Mouse (Mus musculus) C2C12 (cell line): Measurements from ENCODE around the gene Defb42. TPM values are rescaled to one million over a fixed set of nuclear protein-coding genes. Genes with fewer than 3 reads are reported as not detected.
A peak's percentile ranks its signal among the peaks of the same experiment; 100 is the strongest.

Experiments
- H3K27me3 ChIP-seq: one replicate; pipeline ENCODE4 v1.6.1; 2011; ENCODE audit not compliant: control insufficient read depth, insufficient read depth, insufficient read length
- H3K36me3 ChIP-seq: one replicate; pipeline ENCODE4 v1.6.1; 2011; ENCODE audit not compliant: control insufficient read depth, insufficient read depth
- H3K4me3 ChIP-seq: one replicate; pipeline ENCODE4 v1.5.1; 2011; ENCODE audit warnings: mild to moderate bottlenecking, control low read depth; ENCODE audit not compliant: poor library complexity, insufficient read depth, severe bottlenecking
- H3K79me2 ChIP-seq: one replicate; pipeline ENCODE4 v1.6.1; 2011; ENCODE audit not compliant: control insufficient read depth, insufficient read depth
- H3K79me3 ChIP-seq: one replicate; pipeline ENCODE4 v1.6.1; 2011; ENCODE audit warnings: low read depth, control low read depth
- H3ac ChIP-seq: one replicate; pipeline ENCODE3; 2011; ENCODE audit warnings: low read depth; ENCODE audit not compliant: control insufficient read depth, insufficient read length
- CEBPB ChIP-seq: IDR thresholded peaks from one replicate; pipeline ENCODE4 v1.6.1; 2011; ENCODE audit warnings: low read depth, mild to moderate bottlenecking, control low read depth, moderate library complexity
- CTCF ChIP-seq: IDR thresholded peaks from one replicate; pipeline ENCODE4 v1.5.1; 2011; ENCODE audit not compliant: control insufficient read depth, insufficient read depth, insufficient read length
- FOSL1 ChIP-seq: IDR thresholded peaks from one replicate; pipeline ENCODE4 v1.8.0; 2011; ENCODE audit warnings: mild to moderate bottlenecking, low read length; ENCODE audit not compliant: poor library complexity, insufficient read depth, severe bottlenecking
- MAX ChIP-seq: IDR thresholded peaks from one replicate; pipeline ENCODE4 v1.6.1; 2011; ENCODE audit warnings: mild to moderate bottlenecking, control low read depth
- MYOD1 ChIP-seq: IDR thresholded peaks from one replicate; pipeline ENCODE4 v1.6.1; 2011; ENCODE audit warnings: low read depth; ENCODE audit not compliant: control insufficient read depth, insufficient read length
- MYOG ChIP-seq: IDR thresholded peaks from one replicate; pipeline ENCODE4 v1.6.1; 2011; ENCODE audit not compliant: control insufficient read depth, insufficient read length; ENCODE audit errors: extremely low read depth
- USF1 ChIP-seq: IDR thresholded peaks from one replicate; pipeline ENCODE4 v1.6.1; 2011; ENCODE audit warnings: low read depth, mild to moderate bottlenecking, control low read depth, moderate library complexity
- polyA plus RNA-seq: library from polyadenylated mRNA; unstranded; fragments of >200 nt; fragmentation: generic; extraction: Trizol; gene quantifications from one replicate; pipeline ENCODE4 v1.2.1, GENCODE M21; 2012; ENCODE audit warnings: missing spikeins

The Defb42 gene
- polyA plus RNA-seq, 1 experiment: 2.8 TPM

DNA sequence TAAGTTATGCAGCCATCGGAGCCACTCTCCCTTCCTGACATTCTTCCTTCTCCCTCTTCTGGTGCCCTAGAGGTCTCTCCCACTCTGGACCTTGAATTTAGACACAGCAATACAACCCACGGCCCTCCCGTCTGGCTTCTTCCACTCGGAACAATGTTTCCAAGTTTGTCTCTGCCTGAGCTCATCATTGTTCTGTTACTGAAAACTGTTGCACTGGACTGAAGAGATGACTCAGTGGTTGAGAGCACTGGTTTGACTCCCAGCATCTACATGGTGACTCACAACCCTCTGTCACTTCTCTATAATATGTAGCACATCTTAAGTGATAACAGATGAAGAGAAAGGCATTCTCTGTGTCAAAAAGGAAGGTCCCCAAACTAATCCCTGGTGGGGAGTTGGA, 32.1 kb upstream of the Defb42 start:
- TF ChIP-seq MYOD1 (no peak), FOSL1 (peak; percentile 64)
- no peak overlapping the region for H3K4me3 ChIP-seq
- H3K79me3 ChIP-seq: no peaks in the 10 kb centered on the region
- no peaks in the 10 kb centered on the region for H3K27me3 ChIP-seq
- no peaks in the 10 kb centered on the region for H3K79me2 ChIP-seq
- H3ac ChIP-seq: no peak overlapping the region
- H3K36me3 ChIP-seq: no peaks in the 10 kb centered on the region

DNA sequence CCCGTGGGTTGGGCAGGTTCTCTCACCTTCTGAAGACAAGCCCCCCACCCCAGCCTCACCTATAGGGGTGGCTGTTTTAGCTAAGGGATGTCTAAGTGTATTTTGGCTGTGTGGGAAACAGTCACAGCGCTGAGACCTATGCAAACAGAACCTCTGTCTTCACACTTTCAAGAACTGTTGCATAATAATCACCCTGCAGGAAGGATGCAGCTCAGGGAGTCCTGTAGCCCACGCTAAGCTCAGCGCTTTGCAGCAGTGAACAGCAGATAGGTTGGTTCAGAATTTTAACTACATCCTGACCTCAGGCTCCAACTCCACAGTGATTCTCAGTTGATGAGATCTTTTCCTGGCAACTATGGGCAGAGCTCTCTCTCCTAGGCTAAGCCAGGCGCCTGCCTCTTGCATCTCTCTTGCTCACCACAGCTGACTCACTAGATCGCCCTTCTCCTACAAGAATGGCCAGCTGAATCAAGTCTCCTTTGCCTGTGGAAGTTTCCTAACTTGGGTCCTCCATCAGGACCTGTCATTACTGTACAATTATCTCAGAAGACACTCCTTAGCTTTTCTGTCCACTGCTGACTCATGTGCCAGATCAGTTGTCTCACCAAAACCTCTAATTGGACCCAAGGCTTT, 26.2 kb upstream of the Defb42 start:
- Histone ChIP-seq H3K4me3 (no peak overlapping the region), H3K79me3 (no peaks in the 10 kb centered on the region), H3K79me2 (no peaks in the 10 kb centered on the region), H3ac (peak overlapping the region; percentile 37), H3K36me3 (no peaks in the 10 kb centered on the region), H3K27me3 (no peaks in the 10 kb centered on the region)
- peak; percentile 68 for TF ChIP-seq MYOD1
- TF ChIP-seq FOSL1: peak; percentile 68
- peak; percentile 64 for TF ChIP-seq CEBPB
- TF ChIP-seq MYOG: no peak
- no peak for TF ChIP-seq USF1

DNA sequence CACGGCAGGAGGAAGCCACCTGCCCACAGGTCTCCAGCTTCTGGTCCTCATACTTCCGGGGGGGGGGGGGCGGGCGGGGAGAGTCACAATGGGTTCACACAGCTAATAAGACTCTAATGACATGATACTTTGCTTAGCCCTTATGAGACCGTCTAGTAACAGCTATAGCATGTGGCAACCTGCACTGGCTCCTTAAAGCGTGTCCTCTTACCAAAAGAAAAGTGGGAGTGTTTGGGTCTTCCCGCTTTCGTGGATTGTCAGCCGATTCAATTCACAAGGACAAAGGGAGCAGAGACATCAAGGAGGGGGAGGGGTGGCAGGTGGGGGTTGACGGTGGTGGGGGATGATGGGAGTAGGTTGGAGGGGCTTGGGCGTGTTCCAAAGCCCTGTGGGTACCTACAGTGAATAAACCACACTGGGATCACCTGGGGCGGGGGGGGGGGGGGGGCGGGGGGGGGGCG, 3.1 kb downstream of the Defb42 start, which contains the start of gene Defb30:
Defb30 (minus strand) TSS at position 51 of the 461 bp plus-strand sequence.
- no peak within 1 kb of the TSS for H3K4me3 ChIP-seq
- no peaks in the 10 kb centered on the region for H3K79me3 ChIP-seq

DNA sequence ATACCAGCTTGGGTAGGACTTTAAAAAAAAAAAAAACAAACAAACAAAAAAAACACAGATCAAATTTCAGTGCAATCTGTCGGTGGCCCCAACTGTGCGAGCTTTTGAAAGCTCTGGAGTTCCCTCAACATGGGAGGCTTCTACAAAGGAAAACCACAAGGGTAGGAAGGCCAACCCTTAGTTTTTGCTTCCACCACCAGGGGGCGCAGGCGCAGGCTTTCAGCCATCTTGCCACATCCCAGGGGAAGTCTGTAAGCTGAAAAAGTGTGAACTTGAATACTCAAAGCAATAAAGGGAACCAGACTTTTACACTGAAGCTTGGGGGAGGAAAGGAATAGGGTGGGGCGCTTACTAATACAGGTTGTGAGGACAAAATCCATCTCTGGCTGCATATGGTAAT, 4.0 kb downstream of the Defb42 start:
- H3K36me3 ChIP-seq: no peaks in the 10 kb centered on the region
- H3K79me3 ChIP-seq: no peaks in the 10 kb centered on the region
- H3ac ChIP-seq: no peak overlapping the region
- H3K79me2 ChIP-seq: no peaks in the 10 kb centered on the region
- H3K27me3 ChIP-seq: no peaks in the 10 kb centered on the region
- H3K4me3 ChIP-seq: no peak overlapping the region
- TF ChIP-seq MYOD1: no peak
- peak; percentile 54 for TF ChIP-seq CTCF

More for the DNA sequence above, 3.1 kb downstream of the Defb42 start, which contains the start of gene Defb30:
- Histone ChIP-seq H3K27me3 (no peaks in the 10 kb centered on the region), H3K36me3 (no peaks in the 10 kb centered on the region), H3ac (no peak within 1 kb of the TSS), H3K79me2 (no peaks in the 10 kb centered on the region)
- TF ChIP-seq MYOG (no peak), FOSL1 (no peak), CTCF (no peak), MAX (no peak), CEBPB (no peak), USF1 (no peak), MYOD1 (no peak)

DNA sequence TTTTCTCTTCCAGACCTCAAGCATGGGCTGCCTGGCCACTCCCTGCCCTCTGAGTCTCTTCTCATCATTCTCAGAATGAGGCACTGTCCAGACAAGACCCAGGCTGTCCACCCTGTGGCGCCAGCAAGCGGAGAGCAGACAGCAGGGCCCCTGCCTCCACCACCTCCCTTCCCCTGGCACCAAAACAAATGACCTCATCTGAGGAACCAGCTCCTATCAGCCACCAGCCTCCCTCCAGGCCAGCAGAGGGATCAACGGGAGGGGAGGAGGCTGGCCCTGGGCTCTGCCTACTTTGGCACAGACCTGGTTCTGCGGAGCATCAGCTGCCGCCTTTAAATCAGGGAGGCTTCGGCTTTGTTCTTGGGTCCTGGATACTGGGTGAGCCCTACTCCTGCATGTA, 7.9 kb downstream of the Defb42 start:
- no peak overlapping the region for H3K4me3 ChIP-seq
- no peak overlapping the region for H3ac ChIP-seq
- H3K79me3 ChIP-seq: no peaks in the 10 kb centered on the region
- no peaks in the 10 kb centered on the region for H3K36me3 ChIP-seq
- TF ChIP-seq CTCF: peak; percentile 26
- peak; percentile 19 for TF ChIP-seq MYOD1
- TF ChIP-seq USF1: no peak
- H3K27me3 ChIP-seq: no peaks in the 10 kb centered on the region
- H3K79me2 ChIP-seq: no peaks in the 10 kb centered on the region

DNA sequence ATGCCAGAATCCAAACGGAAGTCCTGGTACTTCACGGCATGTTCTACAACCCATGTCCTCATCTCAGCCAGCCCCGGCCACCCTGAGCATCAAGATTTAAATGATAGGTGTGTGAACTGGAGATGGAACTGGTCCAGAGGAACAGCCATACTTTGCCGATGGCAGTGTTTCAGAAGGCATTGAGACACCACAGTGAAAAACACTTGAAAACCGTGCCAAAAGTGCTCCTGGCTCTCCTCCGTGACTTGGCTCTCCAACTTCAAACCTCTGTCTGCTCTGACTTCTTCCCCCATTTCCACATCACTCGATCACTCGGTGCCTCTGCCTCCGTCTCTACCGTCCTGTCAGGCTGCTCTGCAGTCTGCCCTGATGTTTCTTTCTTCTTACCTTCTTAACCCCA, 13.6 kb downstream of the Defb42 start:
- no peaks in the 10 kb centered on the region for H3K79me3 ChIP-seq
- H3K27me3 ChIP-seq: no peaks in the 10 kb centered on the region
- TF ChIP-seq CEBPB: no peak
- TF ChIP-seq FOSL1: no peak
- TF ChIP-seq USF1: no peak
- TF ChIP-seq MYOG: no peak
- no peak for TF ChIP-seq MYOD1
- no peak for TF ChIP-seq MAX
- H3ac ChIP-seq: no peak overlapping the region
- H3K36me3 ChIP-seq: no peaks in the 10 kb centered on the region
- no peaks in the 10 kb centered on the region for H3K79me2 ChIP-seq
- no peak overlapping the region for H3K4me3 ChIP-seq
